Comparison of ENCODE assay signal across 16 mouse cellular contexts in genomic region chr11:75870386-75870785, GRCm38 (mm10).
DNase-seq lines count a peak whose midpoint lies in the region; ATAC-seq lines count a peak whose summit lies in the region.
"Had no signal": no experiment of that assay in that cellular context is flagged by ENCODE, and none has a peak within 500 bp of the region (broad histone marks: within the 10 kb centered on the region; RNA-seq: fewer than 3 reads in every experiment).

No protein-coding gene starts in this region.

- WGBS in hindbrain, embryonic 16.5 days, result 49% methylated on average over 5 of the region's 5 CpGs

- intact Hi-C loops in left cerebral cortex, postnatal 4 days (cut with DNase I), result no loop called here

- H3K9ac ChIP-seq in hindbrain, embryonic 16.5 days (ENCODE audit: low read depth, low read length), result no peak overlapping the region; the same call in 1 of the 2 replicates
- H3K9ac ChIP-seq: lung, embryonic 15.5 days had no signal

- ATAC-seq in hindbrain, embryonic 16.5 days, result peak; percentile 38

- H3K4me3 ChIP-seq in hindbrain, embryonic 16.5 days (ENCODE audit: low read length), result no peak overlapping the region
- H3K4me3 ChIP-seq: embryonic facial prominence, embryonic 10.5 days; erythroblast, embryonic 14.5 days; lung, embryonic 15.5 days had no signal

- H3K36me3 ChIP-seq in hindbrain, embryonic 16.5 days (ENCODE audit: control insufficient read depth, insufficient read depth, low read length), result no peaks in the 10 kb centered on the region
- H3K36me3 ChIP-seq: embryonic facial prominence, embryonic 10.5 days; lung, embryonic 15.5 days had no signal

- 0 out of 2 replicates have a peak overlapping the region, but pooled peaks have one; percentile 25 for H3K27ac ChIP-seq in hindbrain, embryonic 16.5 days (ENCODE audit: low read depth, low read length)
- H3K27ac ChIP-seq: kidney, postnatal 0 days; lung, embryonic 15.5 days had no signal

- H3K4me1 ChIP-seq in hindbrain, embryonic 16.5 days (ENCODE audit: control insufficient read depth, insufficient read depth, low read depth, low read length), result peaks cover 21% of the 10 kb centered on the region

- H3K4me2 ChIP-seq in hindbrain, embryonic 16.5 days (ENCODE audit: low read length), result no peak overlapping the region
- H3K4me2 ChIP-seq: lung, embryonic 15.5 days had no signal

- H3K9me3 ChIP-seq in hindbrain, embryonic 16.5 days (ENCODE audit: control insufficient read depth, low read length), result no peaks in the 10 kb centered on the region
- H3K9me3 ChIP-seq: embryonic facial prominence, embryonic 10.5 days; lung, embryonic 15.5 days had no signal

- peak; percentile 63 for DNase-seq in cerebellum, adult 11-12 months
- no peak for DNase-seq in cerebellum, postnatal 10 days
- DNase-seq in retina, postnatal 1 day, result peak; percentile 53
- no peak for DNase-seq in retina, embryonic 14.5 days (ENCODE audit: low spot score)
- DNase-seq in left cerebral cortex, postnatal 4 days, result no peak
- DNase-seq in gastrocnemius, postnatal 25 days, result no peak
- DNase-seq in thymus, postnatal 36 days, result no peak
- DNase-seq: adrenal gland, postnatal 25 days; heart, adult 18-20 months; liver; thymus, postnatal 4 days had no signal

- no peaks in the 10 kb centered on the region for H3K27me3 ChIP-seq in hindbrain, embryonic 16.5 days (replicated peaks; ENCODE audit: control insufficient read depth, insufficient read depth, low read length)
- H3K27me3 ChIP-seq: lung, embryonic 15.5 days had no signal

Comparison
In these comparisons a context has a peak if more than half of its experiments do, and no peak if none do; other contexts are left out.
1. DNase-seq: peak in cerebellum, adult 11-12 months (single experiment) and retina, postnatal 1 day (single experiment); none in cerebellum, postnatal 10 days (0 of 2), retina, embryonic 14.5 days (single experiment), left cerebral cortex, postnatal 4 days (single experiment), gastrocnemius, postnatal 25 days (single experiment) and thymus, postnatal 36 days (0 of 2).